Mouse (Mus musculus) cortical plate, adult 2 months (tissue): ENCODE measurements around the gene Nenf.

Source experiments
- CTCF ChIP-seq: fragments of 200-500 bp; IDR thresholded peaks from 2 replicates; pipeline ENCODE4 v1.5.1; 2011; ENCODE audit warnings: mild to moderate bottlenecking, control low read depth, low read length; ENCODE audit not compliant: insufficient read depth; ENCODE audit errors: extremely low read depth
- POLR2A ChIP-seq: fragments of 200-500 bp; IDR thresholded peaks from 2 replicates; pipeline ENCODE4 v1.6.1; 2011; ENCODE audit warnings: mild to moderate bottlenecking, low read length, control low read depth; ENCODE audit not compliant: insufficient read depth; ENCODE audit errors: extremely low read depth

DNA sequence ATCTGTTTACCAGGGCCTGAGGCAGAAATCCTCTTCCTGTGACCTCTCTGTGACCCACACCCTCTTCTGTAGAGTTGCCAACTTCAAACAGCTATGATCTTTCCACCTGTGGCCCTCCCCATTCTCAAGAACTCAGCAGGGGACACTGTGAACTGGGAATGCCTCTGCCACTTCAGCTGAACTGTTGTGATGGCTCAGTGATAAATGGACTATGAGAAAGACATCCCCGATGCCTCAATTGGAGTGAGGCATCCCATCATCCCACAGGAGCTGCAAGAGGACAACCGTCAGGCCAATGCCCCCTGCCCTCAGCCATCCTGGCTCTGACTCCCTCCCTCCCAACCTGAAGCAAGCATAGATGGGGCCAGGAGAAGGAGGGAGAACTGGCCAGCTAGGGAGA is 60.0 kb downstream of the Nenf start:
- TF ChIP-seq POLR2A (no peak), CTCF (no peak)
